Mouse (Mus musculus): Measurements from ENCODE around the gene Nsf.

GRCm38 (mm10) chr11:103816719-103817118 is 137.1 kb downstream of the Nsf start:
- no peak for TF ChIP-seq CTCF (IDR thresholded peaks at IDR 0.05; ENCODE audit: control insufficient read depth, insufficient read depth, low read length)
- TF ChIP-seq POLR2A (IDR thresholded peaks at IDR 0.05; ENCODE audit: borderline replicate concordance, control insufficient read depth, low read depth, low read length) = no peak

Data from bone marrow, adult 2 months (tissue).